Mouse (Mus musculus) telencephalon, adult 2 months (tissue): ENCODE results near the gene Fam107a.

Experiments used
- DNase-seq: peaks from one replicate; pipeline ENCODE4 v3.0.0-alpha.2; 2011; ENCODE audit warnings: low read depth, low spot score

Gene Fam107a

DNA sequence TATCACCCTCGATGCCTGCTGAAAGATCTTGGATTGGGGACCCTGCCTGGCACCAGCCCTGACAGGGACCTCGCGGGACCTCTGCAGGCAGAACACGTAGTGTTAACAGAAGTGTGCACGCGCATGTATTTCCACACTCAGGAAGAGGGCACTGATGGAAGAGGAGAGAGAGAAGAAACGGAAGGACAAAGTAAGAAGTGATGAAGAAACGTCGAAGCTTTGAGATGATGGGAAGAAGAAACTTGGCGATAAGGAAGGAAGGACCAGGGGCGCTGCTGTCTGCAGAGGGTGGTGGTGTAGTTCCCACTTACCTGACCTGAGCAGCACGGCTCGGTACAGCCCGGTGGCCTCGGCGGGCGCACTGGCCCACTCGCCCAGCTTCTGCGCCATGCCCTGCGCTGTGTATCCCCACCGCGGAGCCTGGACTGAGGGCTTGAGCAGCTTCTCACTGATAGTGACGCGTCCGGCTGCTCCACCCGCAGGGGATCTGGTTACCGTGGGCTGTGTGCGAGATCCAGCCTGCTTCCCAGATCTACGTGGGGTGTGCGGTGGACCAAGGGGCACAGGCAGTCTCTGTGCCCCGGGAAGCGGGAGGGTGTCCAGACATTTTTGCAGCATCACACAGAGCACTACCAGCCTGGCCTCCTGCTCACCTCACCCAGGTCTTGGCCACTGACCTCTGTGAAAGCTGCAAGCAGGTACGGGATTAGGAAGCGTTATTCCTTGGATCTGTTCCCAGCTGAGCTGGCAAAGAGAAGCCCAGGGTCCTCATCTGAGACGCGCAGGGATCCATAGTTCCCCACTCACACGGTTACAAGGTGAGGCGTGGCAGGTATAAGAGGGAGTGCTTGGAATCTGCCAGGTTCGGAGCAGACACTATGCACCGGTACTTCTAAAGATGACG lies at the start of gene Fam107a:
Gene Fam107a, minus strand, starts transcription at position 830 of the 904 bp plus-strand sequence.
- no peak for DNase-seq

DNA sequence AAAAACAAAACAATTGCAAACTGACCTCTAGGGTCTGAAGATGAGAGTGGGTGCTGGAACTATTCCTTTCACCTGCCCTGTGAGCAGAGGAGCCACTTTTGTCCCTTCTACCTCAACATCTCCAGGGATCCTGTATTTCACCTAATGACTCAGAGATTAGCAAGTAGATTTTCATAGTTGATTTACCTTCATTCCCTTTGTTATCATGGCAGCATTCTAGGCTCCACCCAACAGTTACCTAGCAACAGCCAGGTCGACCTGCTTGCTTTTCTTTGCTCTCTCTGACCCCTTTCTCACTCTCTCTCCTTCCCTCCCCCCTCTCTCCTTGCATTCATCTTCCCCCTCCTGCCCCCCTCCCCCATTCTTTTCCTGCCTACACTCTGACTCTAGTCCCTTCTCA lies 49.3 kb upstream of the Fam107a start:
- DNase-seq, result no peak

DNA sequence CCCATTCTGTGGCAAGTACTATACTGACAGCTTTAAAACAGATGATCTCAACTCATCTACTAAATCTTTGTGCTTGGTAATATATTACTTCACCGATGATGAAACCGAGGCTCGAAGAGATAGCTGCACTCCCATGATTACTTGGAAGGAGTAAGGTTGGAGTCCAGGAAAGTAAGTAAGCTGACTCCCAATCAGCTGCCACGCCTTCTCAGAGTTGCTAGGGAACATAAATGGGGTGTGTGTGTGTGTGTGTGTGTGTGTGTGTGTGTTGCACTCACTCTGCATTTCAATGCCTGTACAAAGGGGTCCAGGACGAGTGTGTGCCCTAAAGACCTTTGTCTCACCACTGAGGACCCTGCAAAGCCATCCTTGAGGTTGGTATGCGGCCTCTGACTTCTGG lies 48.0 kb upstream of the Fam107a start:
- no peak for DNase-seq

DNA sequence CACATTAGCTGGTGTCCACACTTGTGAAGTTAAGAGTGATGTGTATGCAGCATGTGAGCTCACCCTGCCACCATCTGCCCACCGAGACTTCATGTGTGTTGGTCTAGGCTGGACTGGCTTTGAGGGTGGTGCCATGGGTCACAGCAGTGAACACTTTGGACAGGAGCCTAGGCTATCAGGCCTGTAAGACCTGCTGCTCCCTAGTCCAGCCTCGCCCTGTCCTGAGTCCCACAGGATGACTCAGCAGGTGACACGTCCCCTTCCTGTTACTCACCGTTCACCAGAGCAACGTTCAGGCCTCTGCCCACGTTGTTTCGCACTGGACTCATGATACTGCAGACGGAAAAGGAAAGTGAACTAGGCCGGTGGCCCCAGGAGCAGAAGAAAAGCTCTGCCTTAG lies 39.0 kb upstream of the Fam107a start:
- DNase-seq, result no peak

DNA sequence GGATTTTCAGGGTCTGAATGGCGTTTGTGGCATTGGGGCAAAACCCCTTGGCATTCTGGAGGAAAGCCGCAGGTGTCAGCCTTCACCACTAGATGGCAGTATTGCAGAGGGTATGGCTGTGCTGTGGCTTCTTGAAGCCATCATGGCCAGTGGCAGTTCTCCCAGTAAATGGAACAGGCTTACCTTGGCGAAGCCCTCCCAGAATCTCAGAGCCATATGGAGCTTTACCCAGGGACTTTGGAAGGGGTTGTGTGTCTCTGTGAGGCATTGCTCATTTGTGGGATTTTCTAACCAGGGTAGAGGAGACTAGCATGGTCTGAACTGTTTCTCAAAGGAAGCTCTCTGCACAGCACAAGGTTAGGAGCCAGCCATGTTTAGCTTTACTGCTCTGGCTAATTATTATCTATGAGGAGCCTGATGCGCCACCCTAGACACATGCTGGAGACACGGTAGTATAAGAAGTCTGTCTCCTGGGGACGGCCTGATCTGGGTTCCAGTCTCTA lies 38.2 kb upstream of the Fam107a start:
- peak; percentile 46 for DNase-seq

DNA sequence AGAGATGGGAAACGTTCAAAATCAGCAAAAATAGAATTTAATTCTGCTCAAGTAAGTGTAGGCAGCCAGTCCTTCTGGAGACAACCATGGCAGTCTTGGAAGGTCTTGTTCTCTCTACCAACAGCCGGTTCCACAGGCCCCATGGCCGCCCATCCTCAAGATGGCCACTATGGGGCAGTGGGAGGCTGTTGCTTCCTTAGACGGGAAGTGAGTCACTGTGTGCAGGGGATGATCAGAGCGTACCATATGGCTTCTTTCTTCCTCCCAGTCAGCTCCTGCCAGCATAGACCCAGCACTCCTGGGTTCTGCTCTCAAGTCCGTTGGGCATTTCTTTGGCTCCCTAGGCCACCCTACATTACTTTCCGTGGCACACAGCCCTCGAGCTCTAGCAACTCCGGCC lies 31.1 kb upstream of the Fam107a start:
- no peak for DNase-seq

DNA sequence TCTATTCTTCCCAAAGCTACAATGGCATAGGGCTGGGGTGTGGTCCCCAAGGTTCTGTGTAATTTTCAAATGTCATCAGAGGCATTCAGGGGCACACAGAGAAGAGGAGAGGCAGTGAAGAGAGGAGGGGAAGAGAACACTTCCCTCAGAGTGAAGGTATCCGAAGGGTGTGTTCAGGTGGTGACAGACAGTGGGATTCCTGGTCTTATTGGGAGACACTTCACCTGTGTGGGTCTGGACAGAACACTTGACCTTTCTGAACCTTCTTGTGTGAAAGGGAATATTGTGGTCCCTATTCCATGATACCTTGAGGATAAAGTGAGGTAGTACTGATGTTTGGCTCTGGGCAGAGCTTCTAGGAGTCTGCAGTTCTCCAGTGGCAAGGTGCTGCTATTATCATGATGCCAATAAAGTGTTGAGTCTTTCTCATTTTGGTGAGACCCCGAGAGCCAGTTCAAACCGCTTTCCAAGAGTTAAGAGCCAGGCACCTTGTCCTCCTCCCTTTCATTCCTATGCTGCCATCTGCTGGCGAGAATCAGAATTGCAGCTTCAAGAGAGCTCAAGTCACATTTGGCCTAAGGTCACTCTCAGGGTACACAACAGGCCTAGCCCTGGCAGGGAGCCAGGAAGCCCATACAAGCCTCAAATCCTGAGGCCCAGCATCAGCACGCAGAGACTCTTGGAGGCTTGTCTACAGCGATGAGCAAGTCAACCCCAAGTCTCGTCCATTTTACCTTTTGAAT lies 28.6 kb upstream of the Fam107a start:
- peak; percentile 54 for DNase-seq

DNA sequence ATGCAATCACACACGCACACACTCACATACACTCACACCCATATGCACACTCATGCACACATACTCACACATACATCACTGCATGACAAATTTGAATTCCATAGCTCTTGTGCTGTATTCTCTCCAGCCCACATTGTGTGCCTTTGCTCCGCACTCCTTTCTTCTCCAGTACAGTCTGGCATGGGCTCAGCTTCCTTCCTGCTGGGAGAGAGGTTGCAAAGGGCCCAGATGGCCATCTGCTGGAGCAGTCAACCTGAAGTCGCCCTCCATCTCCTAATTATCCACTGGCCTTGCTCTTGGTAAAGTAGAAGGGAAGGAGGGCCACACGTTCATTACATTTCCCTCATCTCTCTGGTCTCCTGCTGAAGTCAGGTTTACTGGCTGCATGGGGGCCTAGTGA lies 27.7 kb upstream of the Fam107a start:
- DNase-seq, result no peak

DNA sequence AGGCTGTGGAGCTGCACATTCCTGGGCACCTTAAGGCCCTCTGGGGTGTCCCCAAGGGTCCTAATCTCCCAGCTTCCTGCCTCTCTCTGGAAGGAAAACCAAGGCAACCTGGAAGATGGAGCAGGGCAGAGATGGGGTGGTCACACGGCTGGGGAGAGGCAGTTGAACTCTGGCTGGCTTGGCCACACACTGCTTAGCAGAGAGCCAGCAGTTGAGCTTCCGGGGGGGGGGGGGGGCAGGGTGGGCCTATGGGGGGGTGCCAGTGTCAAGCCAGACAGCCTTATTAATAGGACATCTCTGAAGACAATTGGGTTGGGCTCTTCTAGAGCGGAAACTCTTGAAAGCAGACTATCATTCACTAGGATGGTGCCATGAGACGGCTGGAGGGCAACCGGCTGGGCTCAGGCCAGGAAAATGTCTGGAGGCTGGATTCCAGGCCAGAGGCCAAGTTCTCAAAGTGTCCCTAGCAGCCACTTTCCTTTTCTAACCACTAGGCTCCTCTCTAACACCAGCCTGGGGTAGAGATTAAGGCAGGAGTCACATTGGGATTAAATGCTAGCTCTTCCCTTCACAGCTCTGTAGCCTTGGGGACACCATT lies 24.8 kb upstream of the Fam107a start:
- DNase-seq, result no peak

DNA sequence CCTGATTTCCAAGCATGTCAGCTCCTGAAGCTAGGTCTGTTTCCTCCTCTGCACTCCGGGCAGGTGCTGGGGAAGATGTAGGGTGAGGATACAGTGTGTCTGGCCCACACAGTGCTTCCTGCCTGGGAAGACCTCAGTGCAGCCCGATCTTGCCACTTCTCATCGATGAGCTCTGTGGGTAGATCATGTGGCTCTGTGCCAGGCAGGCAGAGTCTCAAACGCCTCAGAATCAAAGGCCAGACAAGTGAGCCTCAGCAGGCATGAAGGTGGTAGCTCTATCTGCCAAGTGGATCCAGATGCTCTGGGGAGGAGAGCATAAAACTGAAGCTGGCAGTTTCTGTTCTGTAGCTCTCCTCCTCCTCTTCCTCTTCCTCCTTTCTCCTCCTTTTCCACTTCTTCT lies 22.4 kb upstream of the Fam107a start:
- no peak for DNase-seq

DNA sequence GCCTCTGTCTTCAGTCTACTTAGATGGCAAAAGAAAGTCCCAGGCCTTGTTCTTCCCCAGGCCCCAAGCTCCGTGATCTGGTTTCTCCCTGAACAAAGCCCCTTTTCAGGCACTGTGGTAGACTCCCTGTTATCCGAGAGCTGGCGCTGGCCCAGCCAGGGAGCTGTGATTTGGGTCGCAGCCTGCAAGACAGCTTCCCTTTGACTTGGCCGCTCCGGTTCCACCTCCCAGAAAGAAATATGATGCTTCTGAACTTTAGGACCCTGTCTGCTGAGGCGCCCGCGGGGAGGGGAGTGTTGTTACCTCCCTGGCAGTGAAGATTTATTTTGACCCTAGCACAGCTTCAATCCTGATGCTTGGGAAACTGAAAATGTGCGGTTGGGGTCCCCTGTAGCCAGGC lies 18.1 kb upstream of the Fam107a start:
- no peak for DNase-seq

DNA sequence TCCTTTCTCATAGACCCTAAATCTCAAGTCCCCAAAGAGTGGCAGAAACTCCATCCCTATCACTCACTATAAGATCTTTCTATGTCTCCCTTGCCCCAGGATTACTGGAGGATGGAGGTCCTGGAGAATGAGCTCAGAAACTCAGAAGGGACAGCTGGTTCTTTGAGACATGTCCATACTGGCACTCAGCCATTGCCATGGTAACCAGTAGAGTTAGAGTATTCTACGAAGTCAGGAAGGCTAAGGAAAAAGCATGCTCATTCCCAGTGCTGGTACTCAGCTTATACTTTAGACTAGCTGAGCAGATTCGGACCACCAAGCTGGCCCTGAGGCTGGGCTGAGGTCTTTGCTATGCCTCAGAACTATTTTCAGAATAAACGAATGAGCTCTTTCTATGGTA lies 16.7 kb upstream of the Fam107a start:
- no peak for DNase-seq

DNA sequence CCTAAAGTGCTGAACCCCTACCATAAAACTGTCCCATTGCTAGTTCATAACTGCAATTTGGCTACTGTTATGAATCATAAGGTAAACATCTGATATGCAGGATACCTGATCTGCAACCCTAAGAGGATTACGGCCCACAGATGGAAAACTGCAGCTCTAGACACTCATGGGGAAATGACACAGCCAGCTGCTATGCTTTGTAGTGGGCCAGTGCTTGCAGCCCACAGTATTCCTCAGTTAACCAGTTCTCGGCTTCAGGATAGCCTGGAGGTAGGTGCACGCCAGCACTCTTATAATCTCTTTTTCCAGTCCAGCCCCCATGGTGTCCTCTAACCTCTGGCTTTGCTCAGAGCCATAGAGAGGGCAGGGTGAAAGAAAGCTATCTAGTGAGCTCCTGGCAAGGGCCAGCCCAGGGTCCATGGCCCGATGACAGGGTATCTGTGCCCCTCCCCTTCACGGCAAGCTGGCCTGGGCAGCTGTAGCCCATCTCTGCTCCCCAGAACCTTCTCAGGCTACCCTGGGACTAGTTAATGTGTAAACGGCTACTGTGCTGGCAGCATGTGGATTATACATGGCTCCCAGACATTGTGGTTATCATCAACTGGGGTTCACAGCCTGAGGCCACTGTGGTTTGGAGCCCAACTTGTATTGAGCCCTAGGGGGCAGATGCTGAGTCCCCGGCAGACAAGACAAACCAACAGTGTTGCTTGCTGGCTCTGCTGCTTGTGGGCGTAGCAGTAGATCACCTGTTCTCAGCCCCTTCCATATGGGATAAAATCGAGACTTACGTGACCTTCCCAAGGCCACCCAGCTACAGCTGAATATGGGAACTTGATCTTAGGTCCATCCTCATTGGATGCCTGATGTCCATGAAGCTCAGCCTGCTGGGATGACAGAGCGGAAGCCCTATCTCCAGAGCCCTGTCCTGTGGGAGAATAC lies 14.8 kb upstream of the Fam107a start:
- no peak for DNase-seq

DNA sequence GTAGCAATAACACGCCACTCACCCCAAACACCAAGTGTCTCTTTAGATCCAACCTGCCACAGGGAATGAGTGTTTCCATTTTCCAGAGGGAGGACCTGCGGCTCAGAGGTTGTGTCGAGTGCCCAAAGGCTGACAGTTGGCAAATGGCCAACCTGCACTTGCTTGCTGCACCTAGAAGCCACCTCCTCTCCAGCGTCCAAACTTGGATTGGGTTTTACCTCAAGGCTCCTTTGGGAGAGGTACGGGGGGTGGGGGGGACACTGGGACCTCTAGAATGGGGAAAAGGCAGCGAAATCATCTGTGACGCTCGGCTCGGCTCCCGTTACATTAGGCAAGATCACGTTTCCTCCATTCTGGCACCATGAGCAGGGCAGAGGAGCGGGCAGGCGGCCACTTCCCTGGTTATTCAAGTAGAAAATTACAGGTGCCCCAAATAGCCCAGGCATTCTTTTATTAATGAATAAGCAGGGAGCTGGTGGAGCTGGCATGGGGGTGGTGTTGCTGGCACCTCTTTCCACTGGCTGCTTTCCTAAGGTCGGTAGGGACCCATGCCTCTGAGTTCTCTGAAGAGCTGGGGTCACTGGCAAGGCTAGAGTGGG lies 13.6 kb upstream of the Fam107a start:
- DNase-seq, result no peak

DNA sequence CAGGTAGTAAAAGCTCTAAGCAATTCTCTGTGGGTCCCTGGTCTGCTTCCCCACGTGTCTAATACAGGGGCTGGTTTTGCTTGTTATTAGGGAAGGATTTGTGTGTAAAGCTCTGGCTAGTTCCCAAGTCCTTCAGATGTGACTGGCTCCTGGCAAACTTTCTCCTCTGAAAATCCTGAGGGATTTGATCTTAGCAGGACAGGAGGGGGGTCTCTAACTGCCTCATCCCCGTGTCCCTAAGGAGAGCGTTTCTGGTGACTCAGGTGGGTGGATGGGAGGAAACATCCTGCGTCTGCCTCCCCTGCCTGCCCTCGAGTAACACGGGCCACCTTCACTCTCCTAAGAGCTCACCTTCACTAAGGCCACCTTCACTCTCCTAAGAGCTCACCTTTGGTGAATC lies 12.6 kb upstream of the Fam107a start:
- no peak for DNase-seq

DNA sequence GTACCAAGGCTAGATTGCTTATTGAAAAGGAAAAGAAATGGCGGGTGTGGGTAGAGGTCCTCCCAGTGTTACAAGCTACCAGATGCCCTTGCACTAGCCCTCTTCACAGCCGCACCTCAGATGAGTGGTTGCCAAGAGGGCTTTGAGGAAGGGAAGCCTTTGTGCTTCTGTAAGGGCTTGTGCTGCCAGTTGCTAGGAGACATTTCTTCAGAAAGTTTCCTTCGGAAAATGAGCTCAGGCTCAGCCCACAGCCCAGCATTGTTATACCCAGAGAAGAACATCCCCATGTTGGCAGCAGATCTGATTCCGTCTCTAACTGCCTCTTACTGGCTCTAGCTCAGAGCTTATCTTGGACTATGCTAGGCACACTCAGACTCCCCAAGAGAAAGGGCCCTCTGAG lies 11.7 kb upstream of the Fam107a start:
- DNase-seq, result no peak

DNA sequence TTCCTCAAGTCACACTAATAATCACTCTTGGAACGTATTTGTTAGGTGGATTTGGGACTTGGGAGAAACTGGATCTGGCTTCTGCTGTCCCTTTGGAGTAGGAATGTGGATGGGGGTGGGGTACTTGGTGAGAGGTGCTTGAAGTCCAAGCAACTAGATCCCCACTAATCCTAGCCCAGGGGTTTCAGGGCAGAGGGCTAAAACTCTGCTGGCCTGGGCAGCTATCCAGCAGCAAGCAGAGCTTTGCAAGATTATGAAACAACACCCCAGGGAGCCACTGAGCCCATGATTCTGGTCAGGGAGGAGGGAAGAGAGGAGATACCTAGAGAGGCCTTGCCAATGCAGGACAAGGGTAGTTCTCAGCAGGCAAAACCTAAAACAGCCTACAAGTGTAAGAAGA lies 9.5 kb upstream of the Fam107a start:
- no peak for DNase-seq

DNA sequence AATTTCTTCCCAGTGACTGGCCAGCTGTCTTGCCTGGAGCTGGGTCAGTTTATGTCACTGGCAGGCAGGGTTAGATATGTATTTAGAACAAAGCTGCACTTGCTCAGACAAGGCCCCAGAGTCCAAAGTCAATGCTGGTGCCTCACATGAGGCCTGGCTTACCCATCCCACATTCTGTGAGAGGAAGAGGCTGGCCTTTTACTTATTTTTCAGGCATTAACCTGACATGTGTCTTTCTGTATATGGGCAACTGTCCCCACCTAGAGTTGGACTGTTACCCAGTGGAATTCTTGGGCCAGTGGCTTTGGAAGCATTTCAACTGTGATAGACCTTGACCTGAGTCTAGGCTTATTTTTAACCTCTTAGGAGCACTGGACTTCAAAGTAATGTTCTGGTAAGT lies 9.1 kb upstream of the Fam107a start:
- no peak for DNase-seq

DNA sequence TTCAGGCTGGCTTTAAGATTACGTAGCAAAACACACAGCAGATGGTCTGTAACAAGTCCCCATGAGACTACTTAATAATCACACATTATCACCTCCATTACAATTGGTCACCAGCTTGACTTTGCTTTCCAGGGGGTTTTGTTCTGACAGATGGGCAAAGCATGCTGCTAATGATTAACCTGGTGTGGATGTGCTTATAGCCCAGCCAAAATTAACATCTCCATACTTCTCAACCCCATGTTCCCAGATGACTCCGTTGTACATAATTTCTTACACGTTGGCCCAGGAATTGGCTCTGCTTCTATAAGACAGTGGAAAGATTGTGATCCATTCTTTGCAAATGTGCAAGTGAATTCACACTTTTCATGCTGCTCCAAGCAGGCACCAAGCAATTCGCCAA lies 7.9 kb upstream of the Fam107a start:
- no peak for DNase-seq

DNA sequence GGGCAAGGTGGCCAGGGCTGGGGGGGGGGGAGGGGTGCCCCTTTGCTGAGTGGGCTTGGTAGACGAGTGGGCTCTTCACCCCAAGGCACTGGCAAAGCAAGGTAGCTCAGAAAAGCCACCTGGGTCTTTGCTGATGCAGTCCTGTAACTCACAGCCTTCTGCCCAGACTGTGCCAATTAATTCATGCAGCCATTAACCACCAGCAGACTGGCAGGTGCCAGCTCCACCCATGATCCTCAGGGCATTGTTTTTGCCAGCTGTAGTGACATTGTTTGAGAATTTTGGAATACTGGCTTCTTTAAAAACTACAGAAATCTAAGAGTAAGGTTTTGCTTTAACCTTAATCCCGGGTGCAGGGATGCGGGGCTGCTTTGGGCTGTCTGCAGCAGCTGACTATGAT lies 2.7 kb upstream of the Fam107a start:
- DNase-seq, result no peak
